Mouse (Mus musculus): Measurements from ENCODE around the gene Ano10. TPM values are rescaled to one million over a fixed set of nuclear protein-coding genes. Genes with fewer than 3 reads are reported as not detected.
"Not testable (repeated sequence)": the region's sequence is repeated elsewhere in the genome, so short reads cannot be mapped to it uniquely, and the experiment has no call there.

The Ano10 gene
- polyA plus RNA-seq, 1 experiment from 2014 or later = 48.1 TPM

DNA sequence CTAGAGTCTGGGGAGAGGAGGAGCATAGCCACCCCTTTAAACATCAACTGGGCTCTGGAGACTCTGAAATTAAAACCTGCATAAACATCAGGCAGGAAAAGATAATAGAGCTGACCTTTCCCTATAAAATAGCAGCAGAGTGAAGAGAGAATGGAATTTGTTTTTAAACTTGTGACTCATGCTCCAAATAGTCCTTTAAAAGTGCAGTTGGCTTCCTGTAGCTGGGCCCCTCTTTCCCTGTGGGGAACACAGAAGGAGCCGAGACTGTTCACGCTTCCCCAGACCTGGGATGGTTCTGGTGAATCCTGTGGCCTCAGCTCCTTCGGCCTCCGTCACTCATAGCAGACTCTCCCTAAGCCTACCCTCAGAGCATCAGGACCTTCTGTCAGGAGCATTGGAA, 115.8 kb downstream of the Ano10 start:
- Histone ChIP-seq H3K4me3 (ENCODE audit: low read depth, low read length) (no peak overlapping the region), H3K4me1 (ENCODE audit: control insufficient read depth, insufficient read depth, low read length) (no peaks in the 10 kb centered on the region), H3K4me2 (ENCODE audit: low read depth, low read length) (no peak overlapping the region), H3K36me3 (ENCODE audit: control insufficient read depth, insufficient read depth, low read length) (peaks cover 8% of the 10 kb centered on the region; the same call in 1 of the 2 replicates), H3K9ac (replicated peaks; ENCODE audit: low read depth, low read length) (no peak overlapping the region), H3K27ac (ENCODE audit: low read depth, low read length) (no peak overlapping the region), H3K9me3 (ENCODE audit: control insufficient read depth, low read length) (no peaks in the 10 kb centered on the region), H3K27me3 (ENCODE audit: control insufficient read depth, insufficient read depth, low read length) (no peaks in the 10 kb centered on the region)
- no peak for ATAC-seq (ENCODE audit: low read depth)
- WGBS = 67% methylated on average over 4 of the region's 4 CpGs

- no peaks in the 10 kb centered on the region for H3K9me3 ChIP-seq (ENCODE audit: control insufficient read depth, low read length)
- H3K9ac ChIP-seq (replicated peaks; ENCODE audit: low read depth, low read length) = no peak overlapping the region
- peaks cover 8% of the 10 kb centered on the region; the same call in 1 of the 2 replicates for H3K36me3 ChIP-seq (ENCODE audit: control insufficient read depth, insufficient read depth, low read length)
- H3K4me2 ChIP-seq (ENCODE audit: low read depth, low read length) = no peak overlapping the region
- no peaks in the 10 kb centered on the region for H3K27me3 ChIP-seq (ENCODE audit: control insufficient read depth, insufficient read depth, low read length)
- ATAC-seq (ENCODE audit: low read depth) = no peak
- 82% methylated on average over 7 of the region's 7 CpGs for WGBS
- no peaks in the 10 kb centered on the region for H3K4me1 ChIP-seq (ENCODE audit: control insufficient read depth, insufficient read depth, low read length)
- H3K27ac ChIP-seq (ENCODE audit: low read depth, low read length) = no peak overlapping the region
- no peak overlapping the region for H3K4me3 ChIP-seq (ENCODE audit: low read depth, low read length)
Observed at GRCm38 (mm10) chr9:122177256-122178220, 116.7 kb downstream of the Ano10 start.

GRCm38 (mm10) chr9:122174723-122175122, 119.5 kb downstream of the Ano10 start:
- no peak overlapping the region for H3K4me3 ChIP-seq (ENCODE audit: low read depth, low read length)
- peaks cover 8% of the 10 kb centered on the region; the same call in 1 of the 2 replicates for H3K36me3 ChIP-seq (ENCODE audit: control insufficient read depth, insufficient read depth, low read length)
- H3K4me1 ChIP-seq (ENCODE audit: control insufficient read depth, insufficient read depth, low read length) = no peaks in the 10 kb centered on the region
- no peak overlapping the region for H3K9ac ChIP-seq (replicated peaks; ENCODE audit: low read depth, low read length)
- H3K9me3 ChIP-seq (ENCODE audit: control insufficient read depth, low read length) = no peaks in the 10 kb centered on the region
- no peak overlapping the region for H3K27ac ChIP-seq (ENCODE audit: low read depth, low read length)
- WGBS = 94% methylated on average over 6 of the region's 6 CpGs
- no peak overlapping the region for H3K4me2 ChIP-seq (ENCODE audit: low read depth, low read length)
- no peak for ATAC-seq (ENCODE audit: low read depth)
- no peaks in the 10 kb centered on the region for H3K27me3 ChIP-seq (ENCODE audit: control insufficient read depth, insufficient read depth, low read length)

- H3K9me3 ChIP-seq (ENCODE audit: control insufficient read depth, low read length) = no peaks in the 10 kb centered on the region
- no peak for ATAC-seq (ENCODE audit: low read depth)
- H3K27ac ChIP-seq (ENCODE audit: low read depth, low read length) = no peak overlapping the region
- H3K4me2 ChIP-seq (ENCODE audit: low read depth, low read length) = no peak overlapping the region
- no peaks in the 10 kb centered on the region for H3K27me3 ChIP-seq (ENCODE audit: control insufficient read depth, insufficient read depth, low read length)
- H3K9ac ChIP-seq (replicated peaks; ENCODE audit: low read depth, low read length) = no peak overlapping the region
- peaks cover 8% of the 10 kb centered on the region; the same call in 1 of the 2 replicates for H3K36me3 ChIP-seq (ENCODE audit: control insufficient read depth, insufficient read depth, low read length)
- WGBS = 74% methylated on average over 9 of the region's 9 CpGs
- H3K4me1 ChIP-seq (ENCODE audit: control insufficient read depth, insufficient read depth, low read length) = no peaks in the 10 kb centered on the region
- H3K4me3 ChIP-seq (ENCODE audit: low read depth, low read length) = no peak overlapping the region
Observed at GRCm38 (mm10) chr9:122173405-122174233, 120.6 kb downstream of the Ano10 start.

DNA sequence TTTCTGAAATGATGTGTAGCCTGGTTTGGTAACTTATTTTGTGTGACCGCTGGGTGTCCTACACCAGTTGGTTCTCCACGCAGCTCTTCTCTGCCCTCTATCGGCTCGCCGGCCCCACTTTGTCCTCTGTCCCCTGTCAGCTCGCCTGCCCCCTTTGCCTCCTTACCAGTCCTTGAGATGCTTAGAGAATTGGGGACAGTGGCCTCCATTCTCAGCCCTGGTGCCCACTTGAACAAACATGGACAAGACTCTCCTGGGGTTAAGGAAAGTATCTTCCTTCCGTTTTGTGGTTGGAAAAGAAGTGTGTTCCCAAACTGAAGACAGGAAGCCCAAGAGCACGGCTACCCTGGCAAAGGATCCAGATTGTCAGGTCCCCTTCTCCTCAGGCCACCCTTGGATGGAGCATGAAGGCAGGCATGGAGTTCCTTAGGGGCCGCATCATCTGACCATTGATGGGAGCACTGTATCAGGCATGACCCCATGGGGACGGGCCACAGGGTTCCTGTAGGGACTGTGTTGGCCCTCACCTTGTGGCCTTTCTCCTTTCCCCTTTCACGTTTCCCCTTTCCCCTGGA, 121.5 kb downstream of the Ano10 start:
- H3K4me2 ChIP-seq (ENCODE audit: low read depth, low read length) = no peak overlapping the region
- no peak overlapping the region for H3K27ac ChIP-seq (ENCODE audit: low read depth, low read length)
- H3K36me3 ChIP-seq (ENCODE audit: control insufficient read depth, insufficient read depth, low read length) = peaks cover 8% of the 10 kb centered on the region; the same call in 1 of the 2 replicates
- H3K27me3 ChIP-seq (ENCODE audit: control insufficient read depth, insufficient read depth, low read length) = no peaks in the 10 kb centered on the region
- ATAC-seq (ENCODE audit: low read depth) = no peak
- no peaks in the 10 kb centered on the region for H3K4me1 ChIP-seq (ENCODE audit: control insufficient read depth, insufficient read depth, low read length)
- WGBS = 91% methylated on average over 11 of the region's 11 CpGs
- no peaks in the 10 kb centered on the region for H3K9me3 ChIP-seq (ENCODE audit: control insufficient read depth, low read length)
- H3K9ac ChIP-seq (replicated peaks; ENCODE audit: low read depth, low read length) = no peak overlapping the region
- H3K4me3 ChIP-seq (ENCODE audit: low read depth, low read length) = no peak overlapping the region

DNA sequence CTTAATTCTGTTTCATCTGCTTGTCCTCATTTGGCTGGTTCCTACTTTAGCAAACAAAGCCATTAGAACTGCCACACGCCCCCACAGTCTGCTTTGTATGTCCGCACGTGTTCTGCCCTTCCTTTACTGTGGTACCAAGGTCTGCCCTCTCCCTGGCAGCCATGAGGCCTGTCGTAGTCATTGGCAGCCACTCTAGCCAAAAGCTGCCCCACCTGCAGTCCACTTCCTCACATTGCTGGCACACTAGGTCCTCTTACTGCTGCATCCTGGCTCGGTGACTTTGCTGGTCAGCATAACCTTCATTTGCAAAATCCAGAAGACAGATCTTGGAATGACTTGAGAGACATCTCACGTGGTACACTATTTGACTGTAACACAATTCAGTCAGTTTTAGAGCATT, 124.3 kb downstream of the Ano10 start:
- no peaks in the 10 kb centered on the region for H3K4me1 ChIP-seq (ENCODE audit: control insufficient read depth, insufficient read depth, low read length)

DNA sequence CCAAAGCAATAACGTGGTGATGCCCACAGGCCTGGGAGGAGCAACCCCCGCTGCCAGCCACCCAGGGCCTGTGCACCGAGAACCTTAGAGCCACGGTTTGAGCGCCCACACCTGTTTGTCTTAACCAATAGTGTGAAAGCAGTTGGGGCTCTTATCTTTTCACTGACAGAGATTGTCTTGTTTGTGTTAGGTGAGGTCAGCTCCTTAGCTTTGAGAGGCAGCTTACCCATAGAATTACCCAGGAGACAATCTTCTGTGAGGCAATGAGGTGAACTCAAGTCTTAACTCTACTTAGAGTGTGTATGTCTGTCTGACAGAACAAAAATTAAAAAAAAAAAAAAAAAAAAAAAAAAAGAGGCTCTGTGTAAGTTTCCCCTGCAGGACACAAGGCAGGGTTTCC, 126.5 kb downstream of the Ano10 start:
- WGBS = 94% methylated on average over 5 of the region's 5 CpGs
- not testable (repeated sequence) for ATAC-seq (ENCODE audit: low read depth); H3K4me1 ChIP-seq (ENCODE audit: control insufficient read depth, insufficient read depth, low read length); H3K9ac ChIP-seq (replicated peaks; ENCODE audit: low read depth, low read length); H3K27me3 ChIP-seq (ENCODE audit: control insufficient read depth, insufficient read depth, low read length); H3K4me2 ChIP-seq (ENCODE audit: low read depth, low read length); H3K27ac ChIP-seq (ENCODE audit: low read depth, low read length); H3K4me3 ChIP-seq (ENCODE audit: low read depth, low read length); H3K9me3 ChIP-seq (ENCODE audit: control insufficient read depth, low read length)
- peaks cover 32% of the 10 kb centered on the region for H3K36me3 ChIP-seq (ENCODE audit: control insufficient read depth, insufficient read depth, low read length)

More for the DNA sequence above, 124.3 kb downstream of the Ano10 start:
- Histone ChIP-seq H3K36me3 (ENCODE audit: control insufficient read depth, insufficient read depth, low read length) (peaks cover 13% of the 10 kb centered on the region), H3K9ac (replicated peaks; ENCODE audit: low read depth, low read length) (no peak overlapping the region), H3K4me3 (ENCODE audit: low read depth, low read length) (no peak overlapping the region), H3K9me3 (ENCODE audit: control insufficient read depth, low read length) (no peaks in the 10 kb centered on the region), H3K4me2 (ENCODE audit: low read depth, low read length) (no peak overlapping the region), H3K27ac (ENCODE audit: low read depth, low read length) (no peak overlapping the region), H3K27me3 (ENCODE audit: control insufficient read depth, insufficient read depth, low read length) (no peaks in the 10 kb centered on the region)
- ATAC-seq (ENCODE audit: low read depth) = no peak
- 95% methylated on average over 6 of the region's 6 CpGs for WGBS

DNA sequence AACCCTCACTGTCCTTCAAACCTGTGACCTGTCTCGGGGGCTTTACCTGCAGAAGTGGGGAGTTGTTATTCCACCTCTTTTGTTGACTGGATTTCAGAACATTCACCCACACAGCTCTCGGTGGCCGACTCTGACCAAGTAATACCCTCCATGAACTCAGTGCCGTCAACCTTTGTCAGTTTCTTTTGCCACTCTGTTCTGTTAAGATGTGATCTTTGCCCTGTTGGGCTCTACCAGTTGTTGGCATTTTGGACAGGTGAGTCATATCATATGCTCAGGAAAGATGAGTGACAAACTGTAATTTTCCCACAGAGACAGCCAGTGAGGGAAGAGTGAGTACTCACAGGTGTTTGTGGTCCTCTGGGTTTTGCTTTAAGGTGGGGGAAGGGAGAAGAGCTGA, 129.7 kb downstream of the Ano10 start:
- WGBS = 95% methylated on average over 4 of the region's 4 CpGs

More for the DNA sequence above, 129.7 kb downstream of the Ano10 start:
- no peak overlapping the region for H3K27ac ChIP-seq (ENCODE audit: low read depth, low read length)
- no peak overlapping the region for H3K9ac ChIP-seq (replicated peaks; ENCODE audit: low read depth, low read length)
- H3K4me3 ChIP-seq (ENCODE audit: low read depth, low read length) = no peak overlapping the region
- no peaks in the 10 kb centered on the region for H3K9me3 ChIP-seq (ENCODE audit: control insufficient read depth, low read length)
- no peak overlapping the region for H3K4me2 ChIP-seq (ENCODE audit: low read depth, low read length)
- ATAC-seq (ENCODE audit: low read depth) = no peak
- H3K4me1 ChIP-seq (ENCODE audit: control insufficient read depth, insufficient read depth, low read length) = no peaks in the 10 kb centered on the region
- peaks cover 32% of the 10 kb centered on the region for H3K36me3 ChIP-seq (ENCODE audit: control insufficient read depth, insufficient read depth, low read length)
- no peaks in the 10 kb centered on the region for H3K27me3 ChIP-seq (ENCODE audit: control insufficient read depth, insufficient read depth, low read length)

Data from neural tube, embryonic 14.5 days (tissue).